Mouse (Mus musculus) 3134 (cell line): Measurements from ENCODE around the gene Gm20721.

Experiments
- DNase-seq: peaks from one replicate; pipeline ENCODE4 v3.0.0-alpha.2; 2011; ENCODE audit warnings: low spot score; ENCODE audit not compliant: insufficient read length; ENCODE audit errors: extremely low read depth

The Gm20721 gene

GRCm38 (mm10) chr2:174298471-174298870 is 48.0 kb downstream of the Gm20721 start:
- DNase-seq, result no peak

GRCm38 (mm10) chr2:174297851-174298250 is 48.7 kb downstream of the Gm20721 start:
- DNase-seq, result no peak

- no peak for DNase-seq
Observed at GRCm38 (mm10) chr2:174297086-174297571, 49.4 kb downstream of the Gm20721 start.

- no peak for DNase-seq
Observed at GRCm38 (mm10) chr2:174295900-174296465, 50.5 kb downstream of the Gm20721 start.

- DNase-seq, result no peak
Observed at GRCm38 (mm10) chr2:174295175-174295899, 51.2 kb downstream of the Gm20721 start.

- DNase-seq, result no peak
Observed at GRCm38 (mm10) chr2:174294457-174294856, 52.1 kb downstream of the Gm20721 start.

- no peak for DNase-seq
Observed at GRCm38 (mm10) chr2:174291662-174292030, 54.9 kb downstream of the Gm20721 start.

- DNase-seq, result no peak
Observed at GRCm38 (mm10) chr2:174291029-174291661, 55.4 kb downstream of the Gm20721 start.

- DNase-seq, result no peak
Observed at GRCm38 (mm10) chr2:174288673-174289430, 57.7 kb downstream of the Gm20721 start.

- no peak for DNase-seq
Observed at GRCm38 (mm10) chr2:174287921-174288320, 58.6 kb downstream of the Gm20721 start.

GRCm38 (mm10) chr2:174285921-174286470 is 60.5 kb downstream of the Gm20721 start:
- DNase-seq, result no peak

- no peak for DNase-seq
Observed at GRCm38 (mm10) chr2:174284807-174285457, 61.6 kb downstream of the Gm20721 start.

GRCm38 (mm10) chr2:174284011-174284410 is 62.5 kb downstream of the Gm20721 start, which contains the start of gene Gnas:
Gene Gnas (plus strand): TSS chr2:174284320.
- DNase-seq, result no peak

- DNase-seq, result no peak
Observed at GRCm38 (mm10) chr2:174283341-174283740, 63.2 kb downstream of the Gm20721 start.
